Mouse (Mus musculus): ENCODE measurements around the gene Ppp1r15a.

DNA sequence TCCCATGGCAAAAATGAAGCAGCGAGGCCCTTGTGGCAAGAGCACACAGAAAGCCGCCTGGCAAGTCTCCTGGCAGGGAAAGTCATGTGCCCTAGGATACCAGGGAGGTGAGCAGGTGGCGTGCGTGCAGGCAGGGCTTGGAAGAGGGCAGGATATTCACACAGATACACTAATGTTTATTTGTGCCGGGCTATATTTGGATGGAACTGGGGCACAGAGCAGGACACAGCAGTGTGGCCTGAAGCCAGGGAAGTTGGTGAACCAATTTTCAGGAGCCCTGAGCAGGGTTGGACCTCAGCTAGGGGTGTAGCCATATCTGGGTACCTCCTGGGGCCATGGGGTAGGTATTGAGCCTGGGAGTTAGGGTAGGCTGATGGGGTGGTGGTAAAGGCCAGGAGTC is 33.1 kb downstream of the Ppp1r15a start:
- no peak for TF ChIP-seq CTCF (IDR thresholded peaks at IDR 0.05; ENCODE audit: insufficient read depth, low read depth, low read length)
- no peak for TF ChIP-seq POLR2A (IDR thresholded peaks at IDR 0.05; ENCODE audit: insufficient read depth, low read depth, low read length)
